Mouse (Mus musculus): Measurements from ENCODE around the gene Fancc. TPM values are rescaled to one million over a fixed set of nuclear protein-coding genes. Genes with fewer than 3 reads are reported as not detected.

The Fancc gene
- polyA plus RNA-seq, 1 experiment = 8.1 TPM

DNA sequence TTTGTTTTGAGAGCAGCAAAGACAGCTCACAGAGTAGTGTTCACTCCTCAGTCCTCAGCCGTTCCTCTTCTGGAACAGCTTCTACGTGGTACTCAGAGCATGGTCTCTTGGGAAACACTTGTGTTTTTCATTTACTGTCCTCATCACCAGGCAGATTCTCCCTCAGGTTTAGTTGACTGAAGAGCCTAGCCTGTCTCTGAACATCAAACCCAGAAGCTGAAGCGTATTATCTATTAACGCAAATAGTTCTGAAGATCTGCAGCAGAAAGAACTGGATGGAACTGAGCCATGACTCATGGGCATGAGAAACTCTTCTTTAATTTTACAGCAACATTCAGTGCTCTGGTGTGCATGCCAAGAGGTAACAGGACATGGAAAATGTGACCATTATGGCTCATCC is 147.0 kb downstream of the Fancc start:
- no peak overlapping the region for H3K4me2 ChIP-seq (ENCODE audit: low read depth)
- no peaks in the 10 kb centered on the region for H3K27me3 ChIP-seq (ENCODE audit: control insufficient read depth, insufficient read depth, insufficient read length)
- no peaks in the 10 kb centered on the region for H3K36me3 ChIP-seq (ENCODE audit: control insufficient read depth, insufficient read depth)
- no peaks in the 10 kb centered on the region for H3K79me2 ChIP-seq (ENCODE audit: control insufficient read depth, insufficient read depth)
- no peak overlapping the region for H3ac ChIP-seq (ENCODE audit: control insufficient read depth, insufficient read length)
- H3K4me3 ChIP-seq = no peak overlapping the region
- TF ChIP-seq SRF (IDR thresholded peaks at IDR 0.05; ENCODE audit: control insufficient read depth, insufficient read length, low read depth) = no peak
- no peak for TF ChIP-seq TCF3 (IDR thresholded peaks at IDR 0.05; ENCODE audit: insufficient read length, low read depth)
- TF ChIP-seq POLR2AphosphoS2 (IDR thresholded peaks at IDR 0.05; ENCODE audit: insufficient read length, low read depth) = no peak
- TF ChIP-seq REST (IDR thresholded peaks at IDR 0.05; ENCODE audit: insufficient read depth, insufficient read length) = no peak
- TF ChIP-seq USF1 (IDR thresholded peaks at IDR 0.05; ENCODE audit: low read depth) = no peak
- TF ChIP-seq MAX (IDR thresholded peaks at IDR 0.05; ENCODE audit: low read depth) = no peak
- TF ChIP-seq POLR2A (IDR thresholded peaks at IDR 0.05; ENCODE audit: insufficient read length, low read depth) = no peak
- no peak for TF ChIP-seq CEBPB (IDR thresholded peaks at IDR 0.05; ENCODE audit: insufficient read depth, poor library complexity, severe bottlenecking)

DNA sequence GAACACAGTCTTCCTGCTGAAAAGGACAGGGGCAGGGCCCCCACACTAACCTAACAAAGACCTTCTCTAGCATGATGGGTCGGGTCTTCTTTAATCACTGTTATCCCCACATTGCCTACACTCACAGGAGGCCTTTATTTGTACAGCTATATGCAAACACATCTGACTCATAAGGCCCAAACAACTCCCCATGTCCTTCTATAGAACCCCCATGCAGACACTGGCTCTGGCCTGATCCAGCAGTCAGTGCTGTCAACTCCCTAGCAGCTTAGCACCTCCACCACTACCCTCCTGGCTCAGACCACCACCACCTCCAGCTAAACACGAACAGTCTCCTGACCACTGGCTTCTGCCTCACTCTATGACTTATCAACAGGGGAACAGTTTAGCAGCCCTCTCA is 149.4 kb downstream of the Fancc start:
- H3K27me3 ChIP-seq (ENCODE audit: control insufficient read depth, insufficient read depth, insufficient read length) = no peaks in the 10 kb centered on the region
- no peak overlapping the region for H3ac ChIP-seq (ENCODE audit: control insufficient read depth, insufficient read length)
- H3K36me3 ChIP-seq (ENCODE audit: control insufficient read depth, insufficient read depth) = no peaks in the 10 kb centered on the region
- no peak overlapping the region for H3K4me2 ChIP-seq (ENCODE audit: low read depth)
- no peaks in the 10 kb centered on the region for H3K79me2 ChIP-seq (ENCODE audit: control insufficient read depth, insufficient read depth)
- H3K4me3 ChIP-seq = no peak overlapping the region
- TF ChIP-seq TCF3 (IDR thresholded peaks at IDR 0.05; ENCODE audit: insufficient read length, low read depth) = no peak

DNA sequence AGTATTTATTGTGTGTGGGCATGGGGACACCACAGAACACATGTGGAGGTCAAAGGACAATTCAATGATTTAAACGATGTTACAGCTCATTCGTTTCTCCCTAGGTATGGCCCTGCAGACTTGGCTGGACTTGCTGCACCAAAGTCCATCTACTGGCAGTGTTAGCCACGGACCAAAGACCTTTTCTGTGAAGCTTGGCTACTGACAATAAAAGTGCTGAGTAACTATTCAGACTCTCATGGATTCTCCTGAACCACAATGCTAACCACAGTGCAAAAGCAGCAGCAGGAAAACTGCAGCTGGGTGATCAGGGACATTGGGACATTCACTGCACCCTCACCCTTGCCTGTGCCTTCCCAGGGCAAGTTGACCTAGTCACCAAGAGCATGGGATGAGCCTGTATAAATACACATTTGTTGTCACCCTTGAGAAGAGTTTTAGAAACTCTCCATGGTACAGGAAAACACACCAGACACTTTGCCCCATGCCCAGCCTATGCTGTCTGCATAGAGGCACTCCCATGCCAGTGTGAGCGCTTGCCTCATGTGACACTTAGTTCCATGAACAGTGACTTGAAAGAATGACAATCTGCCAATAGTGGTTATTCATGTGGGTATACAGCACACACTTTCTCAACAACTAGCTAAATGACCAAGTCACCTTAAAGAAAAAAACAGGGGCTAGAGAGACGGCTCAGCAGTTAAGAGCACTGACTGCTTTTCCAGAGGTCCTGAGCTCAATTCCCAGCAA is 151.4 kb downstream of the Fancc start:
- H3K4me2 ChIP-seq (ENCODE audit: low read depth) = no peak overlapping the region
- TF ChIP-seq TCF12 (IDR thresholded peaks at IDR 0.05; ENCODE audit: insufficient read depth, poor library complexity, severe bottlenecking) = no peak
- no peak for TF ChIP-seq REST (IDR thresholded peaks at IDR 0.05; ENCODE audit: insufficient read depth, insufficient read length)
- no peak for TF ChIP-seq MYOG (IDR thresholded peaks at IDR 0.05; ENCODE audit: control insufficient read depth in 1 of 3, insufficient read depth in 1 of 3, insufficient read length in 2 of 3, low read depth in 2 of 3)
- TF ChIP-seq POLR2A (IDR thresholded peaks at IDR 0.05; ENCODE audit: insufficient read length, low read depth) = no peak
- no peak for TF ChIP-seq E2F4 (IDR thresholded peaks at IDR 0.05; ENCODE audit: insufficient read depth)
- no peak for TF ChIP-seq TCF3 (IDR thresholded peaks at IDR 0.05; ENCODE audit: insufficient read length, low read depth)
- TF ChIP-seq SRF (IDR thresholded peaks at IDR 0.05; ENCODE audit: control insufficient read depth, insufficient read length, low read depth) = no peak
- TF ChIP-seq POLR2AphosphoS2 (IDR thresholded peaks at IDR 0.05; ENCODE audit: insufficient read length, low read depth) = no peak
- no peaks in the 10 kb centered on the region for H3K79me2 ChIP-seq (ENCODE audit: control insufficient read depth, insufficient read depth)
- H3K36me3 ChIP-seq (ENCODE audit: control insufficient read depth, insufficient read depth) = no peaks in the 10 kb centered on the region
- H3ac ChIP-seq (ENCODE audit: control insufficient read depth, insufficient read length) = no peak overlapping the region
- no peak overlapping the region for H3K4me3 ChIP-seq
- H3K27me3 ChIP-seq (ENCODE audit: control insufficient read depth, insufficient read depth, insufficient read length) = no peaks in the 10 kb centered on the region

DNA sequence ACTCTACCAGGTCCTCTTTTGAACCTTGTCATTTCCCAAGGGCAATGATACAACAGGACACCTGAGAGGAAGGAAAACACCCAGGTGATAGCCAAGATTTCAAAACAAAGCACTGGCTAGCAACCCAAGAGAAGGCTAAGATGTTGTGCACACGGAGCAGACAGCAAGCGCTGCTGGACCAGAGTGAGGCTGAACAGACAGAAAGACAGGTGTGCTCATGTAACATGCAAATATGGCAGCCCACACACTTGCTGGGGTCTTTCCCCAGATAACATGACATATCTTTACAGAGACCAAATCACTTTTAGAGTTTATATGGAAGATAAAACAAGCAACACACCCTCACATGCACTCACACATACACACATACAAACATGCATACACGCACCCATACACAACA is 152.6 kb downstream of the Fancc start:
- H3K79me2 ChIP-seq (ENCODE audit: control insufficient read depth, insufficient read depth) = no peaks in the 10 kb centered on the region

DNA sequence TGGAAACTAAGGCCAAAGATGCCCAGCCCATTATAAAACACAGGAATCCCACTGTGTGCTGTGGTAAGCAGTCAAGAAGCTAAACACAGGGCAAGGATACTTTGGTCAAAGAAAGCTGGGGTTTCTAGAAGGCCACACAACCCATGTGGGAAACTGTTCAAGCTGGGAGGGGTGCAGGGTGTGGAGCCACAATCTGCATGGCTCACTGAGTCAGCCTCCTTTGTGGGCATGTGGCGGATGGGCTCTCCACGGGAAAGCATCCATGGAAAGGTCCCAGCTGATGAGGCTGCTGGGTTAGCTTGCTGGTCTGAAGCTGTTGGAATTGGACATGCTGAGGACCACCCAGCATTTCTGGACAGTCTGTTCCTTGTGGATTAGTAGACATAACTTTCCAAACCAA is 154.3 kb downstream of the Fancc start:
- no peak overlapping the region for H3K4me3 ChIP-seq
- H3K79me2 ChIP-seq (ENCODE audit: control insufficient read depth, insufficient read depth) = no peaks in the 10 kb centered on the region
- no peaks in the 10 kb centered on the region for H3K27me3 ChIP-seq (ENCODE audit: control insufficient read depth, insufficient read depth, insufficient read length)
- H3K4me2 ChIP-seq (ENCODE audit: low read depth) = peak overlapping the region; percentile 12
- H3K36me3 ChIP-seq (ENCODE audit: control insufficient read depth, insufficient read depth) = no peaks in the 10 kb centered on the region
- TF ChIP-seq REST (IDR thresholded peaks at IDR 0.05; ENCODE audit: insufficient read depth, insufficient read length) = no peak
- no peak for TF ChIP-seq POLR2AphosphoS2 (IDR thresholded peaks at IDR 0.05; ENCODE audit: insufficient read length, low read depth)
- TF ChIP-seq TCF12 (IDR thresholded peaks at IDR 0.05; ENCODE audit: insufficient read depth, poor library complexity, severe bottlenecking) = no peak
- TF ChIP-seq POLR2A (IDR thresholded peaks at IDR 0.05; ENCODE audit: insufficient read length, low read depth) = no peak
- no peak for TF ChIP-seq CEBPB (IDR thresholded peaks at IDR 0.05; ENCODE audit: insufficient read depth, poor library complexity, severe bottlenecking)
- TF ChIP-seq USF1 (IDR thresholded peaks at IDR 0.05; ENCODE audit: low read depth) = no peak
- H3ac ChIP-seq (ENCODE audit: control insufficient read depth, insufficient read length) = no peak overlapping the region

More for the DNA sequence above, 152.6 kb downstream of the Fancc start:
- TF ChIP-seq SRF (IDR thresholded peaks at IDR 0.05; ENCODE audit: control insufficient read depth, insufficient read length, low read depth) (no peak), E2F4 (IDR thresholded peaks at IDR 0.05; ENCODE audit: insufficient read depth) (no peak), MYOD1 (IDR thresholded peaks at IDR 0.05; ENCODE audit: control insufficient read depth in 1 of 3, insufficient read length in 2 of 3, low read depth in 2 of 3) (no peak), TCF3 (IDR thresholded peaks at IDR 0.05; ENCODE audit: insufficient read length, low read depth) (no peak), POLR2A (IDR thresholded peaks at IDR 0.05; ENCODE audit: insufficient read length, low read depth) (no peak), TCF12 (IDR thresholded peaks at IDR 0.05; ENCODE audit: insufficient read depth, poor library complexity, severe bottlenecking) (no peak), USF1 (IDR thresholded peaks at IDR 0.05; ENCODE audit: low read depth) (no peak), CEBPB (IDR thresholded peaks at IDR 0.05; ENCODE audit: insufficient read depth, poor library complexity, severe bottlenecking) (no peak), MAX (IDR thresholded peaks at IDR 0.05; ENCODE audit: low read depth) (no peak), POLR2AphosphoS2 (IDR thresholded peaks at IDR 0.05; ENCODE audit: insufficient read length, low read depth) (no peak), MYOG (IDR thresholded peaks at IDR 0.05; ENCODE audit: control insufficient read depth in 1 of 3, insufficient read depth in 1 of 3, insufficient read length in 2 of 3, low read depth in 2 of 3) (no peak), REST (IDR thresholded peaks at IDR 0.05; ENCODE audit: insufficient read depth, insufficient read length) (no peak)
- Histone ChIP-seq H3K4me2 (ENCODE audit: low read depth) (no peak overlapping the region), H3K27me3 (ENCODE audit: control insufficient read depth, insufficient read depth, insufficient read length) (no peaks in the 10 kb centered on the region), H3K4me3 (no peak overlapping the region), H3K36me3 (ENCODE audit: control insufficient read depth, insufficient read depth) (no peaks in the 10 kb centered on the region), H3ac (ENCODE audit: control insufficient read depth, insufficient read length) (no peak overlapping the region)

Data from myocyte (in vitro differentiated cells).